Mouse (Mus musculus): ENCODE data around the gene Ccl17.

GRCm38 (mm10) chr8:94814556-94814955, 4.3 kb downstream of the Ccl17 start:
- TF ChIP-seq CTCF (IDR thresholded peaks at IDR 0.05; ENCODE audit: extremely low read depth, insufficient read length, insufficient replicate concordance, low read depth, low read length) (peak; percentile 24; the same call in 1 of the 2 replicates), POLR2A (IDR thresholded peaks at IDR 0.05; ENCODE audit: low read depth, low read length) (no peak)

Data from small intestine, adult 2 months (tissue).